Mouse (Mus musculus) layer of hippocampus, adult 9-11 months (tissue): Measurements from ENCODE around the gene Pofut1.
A peak's percentile ranks its signal among the peaks of the same experiment; 100 is the strongest.

Experiments used
- DNase-seq: peaks from one replicate; pipeline ENCODE4 v3.0.0; 2022

Gene Pofut1

GRCm38 (mm10) chr2:153241250-153242014 lies at the start of gene Pofut1, which contains the start of gene Plagl2:
Gene Pofut1 (plus strand): TSS chr2:153241533.
Gene Plagl2 (minus strand): TSS chr2:153241426.
- DNase-seq = peak; percentile 87

DNA sequence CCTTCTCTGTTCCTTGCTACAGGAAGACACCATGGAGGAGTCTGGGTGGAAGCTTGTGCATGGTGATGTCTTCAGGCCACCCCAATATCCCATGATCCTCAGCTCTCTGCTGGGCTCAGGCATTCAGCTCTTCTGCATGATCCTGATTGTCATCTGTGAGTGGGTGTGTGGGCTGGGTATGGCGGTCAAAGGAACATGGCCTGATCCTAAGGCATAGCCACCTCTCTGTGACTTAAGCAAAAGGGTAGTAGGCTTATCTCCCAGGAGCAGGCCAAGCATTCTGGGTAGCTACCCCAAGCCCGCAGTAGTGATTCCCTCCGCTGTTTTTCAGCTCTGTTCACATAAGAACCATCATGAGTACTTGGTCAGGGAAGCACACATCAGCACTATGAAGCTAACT lies 47.1 kb upstream of the Pofut1 start:
- no peak for DNase-seq

DNA sequence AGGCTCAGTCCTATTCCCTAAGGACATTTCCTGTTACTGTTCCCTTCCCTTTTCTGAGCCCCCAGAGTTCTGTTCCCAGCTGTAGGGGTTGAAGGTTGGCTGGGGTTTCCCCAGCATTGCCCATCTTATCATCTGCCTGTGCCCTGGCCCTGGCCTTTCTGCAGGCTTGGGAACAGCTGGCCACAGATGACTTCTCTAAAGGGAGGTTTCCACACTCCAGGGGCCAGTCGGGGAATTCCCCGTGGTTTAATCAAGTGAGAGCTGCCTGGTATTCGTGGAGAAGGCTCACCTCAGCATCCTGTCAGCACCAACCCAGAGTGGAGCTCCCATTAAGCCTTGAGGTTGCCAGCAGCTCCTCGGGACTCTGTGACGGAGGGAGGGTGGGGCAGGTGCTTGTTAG lies 42.8 kb upstream of the Pofut1 start:
- DNase-seq = no peak

GRCm38 (mm10) chr2:153199114-153199513 lies 42.2 kb upstream of the Pofut1 start:
- peak; percentile 15 for DNase-seq

DNA sequence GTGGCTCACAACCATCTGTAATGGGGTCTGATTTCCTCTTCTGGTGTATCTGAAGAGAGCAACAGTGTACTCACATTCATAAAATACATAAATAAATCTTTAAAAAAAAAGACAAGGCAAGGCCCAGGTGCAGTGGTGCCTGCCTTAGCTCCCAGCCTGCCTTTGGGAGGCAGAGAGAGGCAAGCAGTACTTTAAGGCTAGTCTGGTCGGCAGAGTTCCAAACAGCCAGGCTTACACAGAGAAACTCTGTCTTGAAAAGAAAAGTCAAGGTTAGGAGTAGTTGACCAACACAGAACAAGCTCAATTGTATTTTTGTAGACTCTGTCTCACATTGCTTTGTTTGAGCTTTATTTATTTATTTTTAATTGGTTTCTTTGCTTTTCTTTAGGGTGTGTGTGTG lies 38.6 kb upstream of the Pofut1 start:
- no peak for DNase-seq

- no peak for DNase-seq
These were observed 33.2 kb upstream of the Pofut1 start for GRCm38 (mm10) chr2:153208149-153208548.

GRCm38 (mm10) chr2:153209286-153209685 lies 32.0 kb upstream of the Pofut1 start:
- DNase-seq = no peak

DNA sequence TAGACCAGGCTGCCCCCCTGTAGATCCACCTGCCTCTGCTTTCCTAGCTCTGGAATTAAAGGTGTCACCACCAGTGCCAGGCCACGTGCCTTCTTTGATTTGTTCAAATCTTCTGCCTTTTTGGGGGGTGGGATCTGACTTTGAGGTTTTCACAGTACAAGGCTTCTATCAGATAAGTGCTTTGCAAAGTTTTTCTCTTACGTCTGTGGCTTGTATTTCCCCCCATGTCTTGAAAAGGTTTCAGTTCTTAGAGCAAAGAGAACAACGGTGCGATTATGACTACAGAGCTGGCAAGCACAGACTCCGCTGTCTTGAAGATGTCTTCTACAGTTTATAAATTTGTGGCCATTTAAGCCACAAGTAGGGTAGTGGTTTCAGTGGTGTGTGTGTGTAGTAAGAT lies 29.9 kb upstream of the Pofut1 start:
- DNase-seq = no peak

DNA sequence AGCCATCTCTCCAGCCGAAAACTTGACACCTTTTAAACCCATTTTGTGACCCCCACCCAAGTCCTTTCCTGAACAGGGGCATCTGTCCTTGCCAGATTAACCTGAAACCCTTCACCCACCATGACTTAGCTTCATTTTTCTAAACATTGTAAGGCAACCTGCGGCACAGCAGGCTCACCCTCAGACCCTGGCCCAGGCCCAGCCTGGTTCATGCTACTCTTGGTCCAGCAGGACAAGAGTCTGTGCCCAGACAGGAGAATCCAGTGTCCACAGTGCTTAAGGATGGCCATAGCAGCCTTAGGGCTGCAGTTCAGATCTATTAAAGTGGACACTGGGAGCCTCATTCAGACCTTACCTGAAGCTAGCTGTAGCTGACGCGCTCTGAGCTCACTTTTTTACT lies 28.0 kb upstream of the Pofut1 start:
- no peak for DNase-seq

DNA sequence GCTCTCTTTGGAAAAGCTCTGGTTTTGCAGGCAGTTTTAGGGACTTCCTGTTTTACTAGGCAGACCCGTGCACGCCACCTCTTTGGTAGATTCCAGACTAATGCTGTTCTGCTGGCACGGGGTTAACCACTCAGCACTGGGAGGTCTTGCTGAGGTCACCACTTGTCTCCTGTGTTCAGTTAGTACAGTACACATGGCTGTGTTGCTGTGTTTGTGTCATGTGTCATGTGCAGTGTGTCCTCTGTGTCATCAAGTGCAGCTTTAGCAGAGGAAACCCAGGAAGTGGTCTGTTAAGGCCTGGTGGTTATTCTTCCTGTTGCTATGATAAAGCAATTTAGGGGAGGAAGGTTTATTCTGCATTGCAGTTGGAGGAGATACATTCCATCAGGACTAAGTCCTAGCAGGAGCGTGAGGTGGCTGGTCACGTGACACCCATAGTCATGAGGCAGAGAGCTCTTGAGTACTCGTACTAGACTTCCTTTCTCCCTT lies 26.5 kb upstream of the Pofut1 start:
- no peak for DNase-seq

DNA sequence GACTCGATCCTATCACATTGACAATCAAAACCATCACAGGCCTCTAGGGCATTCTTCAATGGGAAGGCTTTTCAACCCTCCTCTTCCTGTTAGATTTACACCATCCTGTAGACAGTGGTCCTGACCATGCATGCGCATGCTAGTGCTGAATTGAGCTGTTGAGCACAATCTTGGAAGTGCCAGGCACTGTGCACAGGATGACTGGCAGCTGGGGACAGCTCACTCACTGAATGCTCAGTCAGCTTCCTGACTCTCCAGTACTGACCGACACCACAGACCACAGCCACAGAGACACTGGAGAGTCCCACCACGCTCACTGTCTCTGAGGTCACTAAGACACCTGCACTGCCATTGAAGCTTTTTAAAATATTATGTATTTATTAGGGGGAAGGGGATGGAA lies 25.9 kb upstream of the Pofut1 start:
- DNase-seq = no peak

GRCm38 (mm10) chr2:153217826-153218340 lies 23.4 kb upstream of the Pofut1 start:
- no peak for DNase-seq

DNA sequence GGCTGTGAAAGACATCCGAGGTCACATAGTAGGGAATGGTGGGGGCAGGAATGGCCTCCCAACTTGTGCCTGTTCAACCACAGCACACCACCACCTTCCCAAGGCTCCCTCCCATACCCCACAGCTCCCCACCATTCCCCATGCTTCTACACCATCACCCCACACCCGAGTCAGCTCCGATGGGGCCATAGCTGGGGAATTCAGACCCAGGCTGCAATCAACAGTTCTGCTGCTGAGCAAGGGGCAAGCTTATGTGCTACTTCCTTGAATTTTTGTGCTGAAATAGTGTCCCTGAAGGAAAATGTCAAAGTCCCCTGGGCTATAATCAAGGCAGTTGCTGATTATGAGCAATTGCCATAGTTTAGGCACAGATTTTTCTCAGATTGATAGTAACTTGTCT lies 22.8 kb upstream of the Pofut1 start:
- no peak for DNase-seq

DNA sequence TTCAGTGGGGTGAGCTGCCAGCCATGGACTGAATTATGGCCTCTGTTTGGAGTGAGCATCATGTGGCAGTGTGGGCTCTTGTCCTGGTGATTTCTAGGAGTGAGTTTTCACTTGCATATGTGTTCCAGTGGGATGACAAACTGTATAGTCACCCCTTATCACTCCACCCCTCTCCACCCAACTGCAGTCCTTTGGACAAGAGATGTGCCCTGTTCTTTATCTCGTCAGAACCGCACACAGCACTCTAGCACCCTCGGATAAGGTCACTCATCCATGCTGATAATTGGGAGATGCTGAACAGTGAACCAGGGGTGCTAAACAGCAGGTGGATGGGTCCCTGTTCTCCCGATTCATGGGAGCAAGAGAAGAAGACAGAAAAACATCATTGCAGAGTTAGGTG lies 19.7 kb upstream of the Pofut1 start:
- no peak for DNase-seq

DNA sequence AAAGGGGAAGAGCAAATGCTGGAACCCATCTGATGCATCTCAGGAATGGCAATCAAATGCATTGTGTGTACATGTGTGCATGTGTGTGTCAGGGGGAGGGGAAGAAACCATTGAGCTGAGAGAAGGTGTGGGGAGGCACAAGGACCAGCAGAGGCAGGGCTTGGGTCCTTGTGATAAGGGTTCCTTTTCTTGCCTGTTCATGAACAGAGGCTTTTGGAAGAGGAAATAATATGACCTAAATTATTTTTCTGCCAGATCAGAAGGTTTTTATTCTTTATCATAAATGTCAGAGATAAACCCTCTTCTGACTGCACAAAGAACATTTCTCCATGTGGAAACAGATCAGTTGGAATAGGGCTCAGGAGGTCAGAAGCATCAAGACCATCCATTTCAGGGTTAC lies 19.2 kb upstream of the Pofut1 start:
- DNase-seq = no peak

GRCm38 (mm10) chr2:153222566-153222965 lies 18.8 kb upstream of the Pofut1 start:
- DNase-seq = no peak

- peak; percentile 54 for DNase-seq
These were observed 16.3 kb upstream of the Pofut1 start, which contains the start of gene Tspyl3 for GRCm38 (mm10) chr2:153224946-153225594. Gene Tspyl3 (minus strand): TSS chr2:153225441.

DNA sequence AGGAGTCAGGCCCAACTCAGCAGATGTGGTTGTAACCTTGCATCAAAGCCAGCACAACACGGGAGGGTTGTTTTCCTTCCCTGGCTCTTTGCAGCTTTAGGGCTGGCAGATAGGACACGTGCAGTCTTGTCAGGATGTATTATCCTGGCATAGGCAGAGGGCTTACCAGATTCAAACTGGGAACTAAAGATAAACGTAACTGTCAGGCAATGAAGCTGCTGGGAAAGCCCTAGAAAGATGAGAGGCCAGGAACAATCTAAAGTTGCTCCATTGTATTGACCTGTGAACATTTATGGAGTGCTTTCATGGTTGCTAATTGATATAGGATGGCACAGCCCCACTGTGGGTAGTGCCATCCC lies 15.8 kb upstream of the Pofut1 start:
- no peak for DNase-seq

GRCm38 (mm10) chr2:153227959-153228358 lies 13.4 kb upstream of the Pofut1 start:
- DNase-seq = no peak

- DNase-seq = no peak
These were observed 12.8 kb upstream of the Pofut1 start for GRCm38 (mm10) chr2:153228523-153228922.

DNA sequence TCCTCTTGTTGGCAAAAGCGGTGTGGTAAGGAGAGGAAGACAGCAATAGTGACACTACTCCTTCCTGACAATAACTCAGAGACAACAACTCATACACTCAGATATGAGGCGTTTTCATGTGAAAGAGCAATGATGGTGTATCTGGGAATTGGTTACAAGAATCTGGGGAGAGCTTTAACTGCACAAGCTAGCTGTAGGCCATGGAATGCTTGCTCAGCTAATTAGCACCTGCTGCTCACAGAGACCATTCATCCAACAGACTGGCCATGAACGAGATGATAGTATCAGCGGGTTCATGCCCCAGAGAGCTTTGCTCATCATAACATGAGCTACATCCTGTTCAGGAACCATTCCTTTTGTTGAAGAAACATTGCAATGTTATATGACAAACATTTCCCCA lies 4.1 kb upstream of the Pofut1 start:
- no peak for DNase-seq

DNA sequence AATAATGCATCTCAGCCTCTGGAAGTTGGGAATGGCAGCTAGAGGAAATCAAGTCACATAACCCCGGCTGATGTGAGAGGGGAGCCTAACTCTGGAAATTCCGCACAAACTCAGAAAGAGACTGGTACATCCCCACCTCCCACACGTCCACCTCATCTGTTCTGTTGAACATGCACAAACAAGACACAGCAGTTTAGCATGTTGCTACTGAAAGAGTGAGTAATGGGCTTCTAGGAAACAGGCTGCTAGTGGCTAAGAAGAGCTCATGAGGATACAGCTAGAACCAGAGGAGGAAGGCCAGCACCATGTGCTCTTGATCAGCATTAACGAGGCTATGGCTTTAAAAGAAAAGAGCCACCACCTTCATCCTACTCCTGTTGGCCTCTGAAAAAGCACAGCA lies 3.4 kb upstream of the Pofut1 start:
- no peak for DNase-seq

- no peak for DNase-seq
These were observed 2.9 kb upstream of the Pofut1 start for GRCm38 (mm10) chr2:153238406-153238805.
